ENCODE assay signal across 17 mouse cellular contexts in the genomic region with DNA sequence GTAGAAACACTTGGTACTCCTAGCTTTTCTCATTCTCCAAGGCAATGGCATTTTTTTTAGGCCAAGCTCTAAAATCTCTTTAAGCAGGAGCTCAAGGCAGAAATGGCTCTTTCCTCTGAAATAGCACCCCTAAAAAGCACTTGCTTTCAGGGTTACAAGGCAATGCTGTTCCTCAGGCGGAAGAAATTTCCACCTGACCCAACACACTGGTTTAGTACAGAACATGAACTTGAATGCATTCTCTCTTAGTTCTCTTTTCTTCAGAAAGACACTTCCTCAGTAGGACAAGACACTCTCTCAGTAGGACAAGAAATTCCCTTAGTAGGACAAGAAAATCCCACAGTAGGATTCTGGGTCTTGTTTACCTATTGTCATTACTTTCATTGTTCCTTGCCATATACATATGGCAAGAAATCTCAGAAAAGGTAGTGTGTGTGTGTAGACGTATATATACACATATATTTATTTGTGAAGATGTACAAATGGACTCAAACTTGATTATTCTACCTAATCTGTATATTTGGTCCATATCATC. TPM values are rescaled to one million over a fixed set of nuclear protein-coding genes. Genes with fewer than 3 reads are reported as not detected.
"Had no signal": no experiment of that assay in that cellular context is flagged by ENCODE, and none has a peak within 500 bp of the region (broad histone marks: within the 10 kb centered on the region; RNA-seq: fewer than 3 reads in every experiment).

No protein-coding gene starts in this region.

- H3K9me3 ChIP-seq: limb, embryonic 15.5 days; midbrain, embryonic 10.5 days; midbrain, embryonic 15.5 days; neural tube, embryonic 13.5 days had no signal

- H3K36me3 ChIP-seq: limb, embryonic 15.5 days; midbrain, embryonic 10.5 days; midbrain, embryonic 15.5 days; neural tube, embryonic 13.5 days had no signal

- H3K4me3 ChIP-seq: limb, embryonic 15.5 days; midbrain, embryonic 10.5 days; midbrain, embryonic 15.5 days; neural tube, embryonic 13.5 days had no signal

- DNase-seq: kidney, adult 11 months; kidney, adult 9 months; kidney, postnatal 36 days; layer of hippocampus, adult 9-11 months; layer of hippocampus, postnatal 36 days; lung, adult 18-20 months; lung, postnatal 36 days; retina, postnatal 1 day; thymus, postnatal 14 days had no signal

- H3K4me1 ChIP-seq: limb, embryonic 15.5 days; midbrain, embryonic 10.5 days; midbrain, embryonic 15.5 days; neural tube, embryonic 13.5 days had no signal

- ATAC-seq: lung, postnatal 0 days; midbrain, embryonic 15.5 days had no signal

- H3K27me3 ChIP-seq: limb, embryonic 15.5 days; midbrain, embryonic 15.5 days; neural tube, embryonic 13.5 days had no signal

- H3K27ac ChIP-seq: kidney, postnatal 0 days; limb, embryonic 15.5 days; midbrain, embryonic 10.5 days; midbrain, embryonic 15.5 days; neural tube, embryonic 13.5 days had no signal

RNA-seq across cellular contexts. Expression of gene Sell, which starts 12.9 kb away (rescaled TPM):
- polyA plus RNA-seq: limb, embryonic 11.5 days; midbrain, embryonic 10.5 days had no signal

RNA-seq across cellular contexts. Expression of gene Sele, which starts 26.6 kb away (rescaled TPM):
- polyA plus RNA-seq: intestine, embryonic 14.5 days; limb, embryonic 11.5 days; lung, postnatal 0 days; midbrain, embryonic 10.5 days; midbrain, embryonic 15.5 days; neural tube, embryonic 13.5 days had no signal

RNA-seq across cellular contexts. Expression of gene Selp, which starts 40.4 kb away (rescaled TPM):
- polyA plus RNA-seq: midbrain, embryonic 10.5 days; midbrain, embryonic 15.5 days; neural tube, embryonic 13.5 days had no signal
